Mouse (Mus musculus): Measurements from ENCODE around the gene Tbc1d17. TPM values are rescaled to one million over a fixed set of nuclear protein-coding genes. Genes with fewer than 3 reads are reported as not detected.
"Not testable (repeated sequence)": the region's sequence is repeated elsewhere in the genome, so short reads cannot be mapped to it uniquely, and the experiment has no call there.

Tbc1d17 gene
- total RNA-seq (2017), result 21.6 and 29.3 TPM in 2 replicates

GRCm38 (mm10) chr7:44848561-44849415, at the start of gene Tbc1d17, which contains the start of gene Akt1s1:
TSS of gene Tbc1d17 (minus strand) at chr7:44849079.
TSS of gene Akt1s1 (plus strand) at chr7:44848991.
- peak; percentile 70 to 80 for ATAC-seq (replicated peaks in 1 of 2; ENCODE audit: insufficient read depth in 1 of 2, low FRiP score in 2 of 2, low TSS enrichment in 1 of 2, low read depth in 1 of 2, poor library complexity in 2 of 2, severe bottlenecking in 2 of 2)

GRCm38 (mm10) chr7:44898607-44899006, 49.7 kb upstream of the Tbc1d17 start:
- no peak for ATAC-seq (replicated peaks in 1 of 2; ENCODE audit: insufficient read depth in 1 of 2, low FRiP score in 2 of 2, low TSS enrichment in 1 of 2, low read depth in 1 of 2, poor library complexity in 2 of 2, severe bottlenecking in 2 of 2)

GRCm38 (mm10) chr7:44896499-44896898, 47.6 kb upstream of the Tbc1d17 start:
- ATAC-seq (replicated peaks in 1 of 2; ENCODE audit: insufficient read depth in 1 of 2, low FRiP score in 2 of 2, low TSS enrichment in 1 of 2, low read depth in 1 of 2, poor library complexity in 2 of 2, severe bottlenecking in 2 of 2), result no peak

GRCm38 (mm10) chr7:44895593-44896434, 46.9 kb upstream of the Tbc1d17 start, which contains the start of gene Fuz:
TSS of gene Fuz (plus strand) at chr7:44896079.
- ATAC-seq (replicated peaks in 1 of 2; ENCODE audit: insufficient read depth in 1 of 2, low FRiP score in 2 of 2, low TSS enrichment in 1 of 2, low read depth in 1 of 2, poor library complexity in 2 of 2, severe bottlenecking in 2 of 2), result peak; percentile 80 to 81

- ATAC-seq (replicated peaks in 1 of 2; ENCODE audit: insufficient read depth in 1 of 2, low FRiP score in 2 of 2, low TSS enrichment in 1 of 2, low read depth in 1 of 2, poor library complexity in 2 of 2, severe bottlenecking in 2 of 2), result no peak
Observed at GRCm38 (mm10) chr7:44895206-44895592, 46.3 kb upstream of the Tbc1d17 start.

- no peak for ATAC-seq (replicated peaks in 1 of 2; ENCODE audit: insufficient read depth in 1 of 2, low FRiP score in 2 of 2, low TSS enrichment in 1 of 2, low read depth in 1 of 2, poor library complexity in 2 of 2, severe bottlenecking in 2 of 2)
Observed at GRCm38 (mm10) chr7:44894175-44894574, 45.3 kb upstream of the Tbc1d17 start.

- no peak for ATAC-seq (replicated peaks in 1 of 2; ENCODE audit: insufficient read depth in 1 of 2, low FRiP score in 2 of 2, low TSS enrichment in 1 of 2, low read depth in 1 of 2, poor library complexity in 2 of 2, severe bottlenecking in 2 of 2)
Observed at GRCm38 (mm10) chr7:44893197-44893596, 44.3 kb upstream of the Tbc1d17 start.

- ATAC-seq (replicated peaks in 1 of 2; ENCODE audit: insufficient read depth in 1 of 2, low FRiP score in 2 of 2, low TSS enrichment in 1 of 2, low read depth in 1 of 2, poor library complexity in 2 of 2, severe bottlenecking in 2 of 2), result peak; percentile 57 to 65
Observed at GRCm38 (mm10) chr7:44892276-44892921, 43.5 kb upstream of the Tbc1d17 start, which contains the start of gene Med25. TSS of gene Med25 (minus strand) at chr7:44892712.

- ATAC-seq (replicated peaks in 1 of 2; ENCODE audit: insufficient read depth in 1 of 2, low FRiP score in 2 of 2, low TSS enrichment in 1 of 2, low read depth in 1 of 2, poor library complexity in 2 of 2, severe bottlenecking in 2 of 2), result no peak
Observed at GRCm38 (mm10) chr7:44891611-44892010, 42.7 kb upstream of the Tbc1d17 start.

- no peak for ATAC-seq (replicated peaks in 1 of 2; ENCODE audit: insufficient read depth in 1 of 2, low FRiP score in 2 of 2, low TSS enrichment in 1 of 2, low read depth in 1 of 2, poor library complexity in 2 of 2, severe bottlenecking in 2 of 2)
Observed at GRCm38 (mm10) chr7:44890737-44891136, 41.9 kb upstream of the Tbc1d17 start.

- no peak for ATAC-seq (replicated peaks in 1 of 2; ENCODE audit: insufficient read depth in 1 of 2, low FRiP score in 2 of 2, low TSS enrichment in 1 of 2, low read depth in 1 of 2, poor library complexity in 2 of 2, severe bottlenecking in 2 of 2)
Observed at GRCm38 (mm10) chr7:44890180-44890579, 41.3 kb upstream of the Tbc1d17 start.

- ATAC-seq (replicated peaks in 1 of 2; ENCODE audit: insufficient read depth in 1 of 2, low FRiP score in 2 of 2, low TSS enrichment in 1 of 2, low read depth in 1 of 2, poor library complexity in 2 of 2, severe bottlenecking in 2 of 2), result no peak
Observed at GRCm38 (mm10) chr7:44888256-44889105, 39.6 kb upstream of the Tbc1d17 start.

GRCm38 (mm10) chr7:44886964-44887363, 38.1 kb upstream of the Tbc1d17 start:
- ATAC-seq (replicated peaks in 1 of 2; ENCODE audit: insufficient read depth in 1 of 2, low FRiP score in 2 of 2, low TSS enrichment in 1 of 2, low read depth in 1 of 2, poor library complexity in 2 of 2, severe bottlenecking in 2 of 2), result peak in 1 of 2 experiments; percentile 30; a peak in 1 of 4 replicates

- no peak for ATAC-seq (replicated peaks in 1 of 2; ENCODE audit: insufficient read depth in 1 of 2, low FRiP score in 2 of 2, low TSS enrichment in 1 of 2, low read depth in 1 of 2, poor library complexity in 2 of 2, severe bottlenecking in 2 of 2)
Observed at GRCm38 (mm10) chr7:44884637-44885036, 35.8 kb upstream of the Tbc1d17 start.

- no peak for ATAC-seq (replicated peaks in 1 of 2; ENCODE audit: insufficient read depth in 1 of 2, low FRiP score in 2 of 2, low TSS enrichment in 1 of 2, low read depth in 1 of 2, poor library complexity in 2 of 2, severe bottlenecking in 2 of 2)
Observed at GRCm38 (mm10) chr7:44883036-44883435, 34.2 kb upstream of the Tbc1d17 start.

- ATAC-seq (replicated peaks in 1 of 2; ENCODE audit: insufficient read depth in 1 of 2, low FRiP score in 2 of 2, low TSS enrichment in 1 of 2, low read depth in 1 of 2, poor library complexity in 2 of 2, severe bottlenecking in 2 of 2), result no peak
Observed at GRCm38 (mm10) chr7:44877833-44878232, 29.0 kb upstream of the Tbc1d17 start.

GRCm38 (mm10) chr7:44871774-44872173, 22.9 kb upstream of the Tbc1d17 start:
- ATAC-seq (replicated peaks in 1 of 2; ENCODE audit: insufficient read depth in 1 of 2, low FRiP score in 2 of 2, low TSS enrichment in 1 of 2, low read depth in 1 of 2, poor library complexity in 2 of 2, severe bottlenecking in 2 of 2), result not testable (repeated sequence)

All from hematopoietic stem cell, adult 5-6 weeks (primary cell).